Mouse (Mus musculus): Measurements from ENCODE around the gene Gm47996. TPM values are rescaled to one million over a fixed set of nuclear protein-coding genes. Genes with fewer than 3 reads are reported as not detected.

Gm47996 gene
- polyA plus RNA-seq, 1 experiment from 2014 or later = not detected

DNA sequence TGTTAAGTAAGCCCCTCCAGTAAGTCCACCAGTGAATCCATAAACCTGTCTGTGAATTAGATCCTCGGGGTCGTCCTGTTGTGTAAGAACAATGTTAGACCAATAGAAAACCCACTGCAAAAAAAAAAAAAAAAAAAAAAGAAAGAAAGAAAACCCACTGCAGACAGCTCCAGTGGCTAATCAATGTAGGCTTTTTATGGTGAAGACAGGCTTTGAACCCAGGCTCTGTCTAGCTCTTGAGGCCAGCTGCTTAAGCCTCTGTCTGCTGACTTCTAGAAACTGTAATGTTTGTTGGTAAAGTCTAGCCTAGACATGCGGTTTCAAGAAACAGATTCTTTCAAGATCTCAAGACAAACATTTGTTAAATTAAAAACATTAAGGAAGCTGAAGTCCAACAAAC is 40.2 kb downstream of the Gm47996 start:
- Histone ChIP-seq H3K9me3 (ENCODE audit: control insufficient read depth, low read length) (no peaks in the 10 kb centered on the region), H3K4me1 (ENCODE audit: control insufficient read depth in 2 of 2, insufficient read depth in 2 of 2, low read length in 2 of 2) (peaks cover 7 to 8% of the 10 kb centered on the region in 2 experiments; a peak in 2 of 4 replicates), H3K36me3 (ENCODE audit: control insufficient read depth, insufficient read depth, low read length) (no peaks in the 10 kb centered on the region), H3K4me2 (ENCODE audit: low read length) (no peak overlapping the region), H3K4me3 (ENCODE audit: control insufficient read depth in 1 of 2, insufficient read depth in 1 of 2, low read depth in 1 of 2, low read length in 2 of 2) (no peak overlapping the region), H3K27me3 (ENCODE audit: control insufficient read depth, insufficient read depth, low read length) (no peaks in the 10 kb centered on the region), H3K27ac (replicated peaks in 1 of 2; ENCODE audit: control insufficient read depth in 1 of 2, insufficient read depth in 1 of 2, low read depth in 2 of 2, low read length in 2 of 2) (no peak overlapping the region), H3K9ac (ENCODE audit: low read length) (no peak overlapping the region)
- 95% methylated on average over 3 of the region's 3 CpGs for WGBS
- no peak for ATAC-seq (ENCODE audit: insufficient number of reproducible peaks, insufficient read depth, low FRiP score, low read depth)

GRCm38 (mm10) chr1:151250529-151251193 is 40.7 kb downstream of the Gm47996 start:
- Histone ChIP-seq H3K36me3 (ENCODE audit: control insufficient read depth, insufficient read depth, low read length) (no peaks in the 10 kb centered on the region), H3K4me1 (ENCODE audit: control insufficient read depth in 2 of 2, insufficient read depth in 2 of 2, low read length in 2 of 2) (peaks cover 7 to 8% of the 10 kb centered on the region in 2 experiments; a peak in 2 of 4 replicates), H3K9me3 (ENCODE audit: control insufficient read depth, low read length) (no peaks in the 10 kb centered on the region), H3K27ac (replicated peaks in 1 of 2; ENCODE audit: control insufficient read depth in 1 of 2, insufficient read depth in 1 of 2, low read depth in 2 of 2, low read length in 2 of 2) (no peak overlapping the region; a peak in 2 of 4 replicates), H3K9ac (ENCODE audit: low read length) (peak overlapping the region; percentile 41; the same call in 1 of the 2 replicates), H3K4me3 (ENCODE audit: control insufficient read depth in 1 of 2, insufficient read depth in 1 of 2, low read depth in 1 of 2, low read length in 2 of 2) (no peak overlapping the region), H3K4me2 (ENCODE audit: low read length) (peak overlapping the region; percentile 47), H3K27me3 (ENCODE audit: control insufficient read depth, insufficient read depth, low read length) (no peaks in the 10 kb centered on the region)
- no peak for ATAC-seq (ENCODE audit: insufficient number of reproducible peaks, insufficient read depth, low FRiP score, low read depth)
- 49% methylated on average over 18 of the region's 18 CpGs for WGBS

- no peak overlapping the region; a peak in 2 of 4 replicates for H3K27ac ChIP-seq (replicated peaks in 1 of 2; ENCODE audit: control insufficient read depth in 1 of 2, insufficient read depth in 1 of 2, low read depth in 2 of 2, low read length in 2 of 2)
- ATAC-seq (ENCODE audit: insufficient number of reproducible peaks, insufficient read depth, low FRiP score, low read depth) = no peak
- peak overlapping the region; percentile 47 for H3K4me2 ChIP-seq (ENCODE audit: low read length)
- 86% methylated on average over 14 of the region's 14 CpGs for WGBS
- H3K4me3 ChIP-seq (ENCODE audit: control insufficient read depth in 1 of 2, insufficient read depth in 1 of 2, low read depth in 1 of 2, low read length in 2 of 2) = no peak overlapping the region
- H3K9me3 ChIP-seq (ENCODE audit: control insufficient read depth, low read length) = no peaks in the 10 kb centered on the region
- no peaks in the 10 kb centered on the region for H3K36me3 ChIP-seq (ENCODE audit: control insufficient read depth, insufficient read depth, low read length)
- H3K27me3 ChIP-seq (ENCODE audit: control insufficient read depth, insufficient read depth, low read length) = no peaks in the 10 kb centered on the region
- H3K9ac ChIP-seq (ENCODE audit: low read length) = peak overlapping the region; percentile 41; the same call in 1 of the 2 replicates
- peaks cover 7 to 8% of the 10 kb centered on the region in 2 experiments; a peak in 2 of 4 replicates for H3K4me1 ChIP-seq (ENCODE audit: control insufficient read depth in 2 of 2, insufficient read depth in 2 of 2, low read length in 2 of 2)
Observed at GRCm38 (mm10) chr1:151251194-151252010, 41.5 kb downstream of the Gm47996 start.

GRCm38 (mm10) chr1:151255422-151255821 is 45.5 kb downstream of the Gm47996 start:
- Histone ChIP-seq H3K27ac (replicated peaks in 1 of 2; ENCODE audit: control insufficient read depth in 1 of 2, insufficient read depth in 1 of 2, low read depth in 2 of 2, low read length in 2 of 2) (no peak overlapping the region), H3K4me3 (ENCODE audit: control insufficient read depth in 1 of 2, insufficient read depth in 1 of 2, low read depth in 1 of 2, low read length in 2 of 2) (no peak overlapping the region), H3K4me1 (ENCODE audit: control insufficient read depth in 2 of 2, insufficient read depth in 2 of 2, low read length in 2 of 2) (peaks cover 10 to 15% of the 10 kb centered on the region in 2 experiments), H3K4me2 (ENCODE audit: low read length) (no peak overlapping the region), H3K36me3 (ENCODE audit: control insufficient read depth, insufficient read depth, low read length) (no peaks in the 10 kb centered on the region), H3K9ac (ENCODE audit: low read length) (no peak overlapping the region), H3K9me3 (ENCODE audit: control insufficient read depth, low read length) (no peaks in the 10 kb centered on the region), H3K27me3 (ENCODE audit: control insufficient read depth, insufficient read depth, low read length) (no peaks in the 10 kb centered on the region)
- no peak for ATAC-seq (ENCODE audit: insufficient number of reproducible peaks, insufficient read depth, low FRiP score, low read depth)
- WGBS = 83% methylated on average over 5 of the region's 5 CpGs

GRCm38 (mm10) chr1:151258090-151258954 is 48.4 kb downstream of the Gm47996 start:
- ATAC-seq (ENCODE audit: insufficient number of reproducible peaks, insufficient read depth, low FRiP score, low read depth) = no peak
- H3K9ac ChIP-seq (ENCODE audit: low read length) = no peak overlapping the region
- H3K4me2 ChIP-seq (ENCODE audit: low read length) = no peak overlapping the region
- H3K27ac ChIP-seq (replicated peaks in 1 of 2; ENCODE audit: control insufficient read depth in 1 of 2, insufficient read depth in 1 of 2, low read depth in 2 of 2, low read length in 2 of 2) = no peak overlapping the region
- 54% methylated on average over 14 of the region's 14 CpGs for WGBS
- H3K4me1 ChIP-seq (ENCODE audit: control insufficient read depth in 2 of 2, insufficient read depth in 2 of 2, low read length in 2 of 2) = peaks cover 2 to 8% of the 10 kb centered on the region in 2 experiments; a peak in 3 of 4 replicates
- H3K36me3 ChIP-seq (ENCODE audit: control insufficient read depth, insufficient read depth, low read length) = no peaks in the 10 kb centered on the region
- no peak overlapping the region for H3K4me3 ChIP-seq (ENCODE audit: control insufficient read depth in 1 of 2, insufficient read depth in 1 of 2, low read depth in 1 of 2, low read length in 2 of 2)
- H3K27me3 ChIP-seq (ENCODE audit: control insufficient read depth, insufficient read depth, low read length) = no peaks in the 10 kb centered on the region
- no peaks in the 10 kb centered on the region for H3K9me3 ChIP-seq (ENCODE audit: control insufficient read depth, low read length)

DNA sequence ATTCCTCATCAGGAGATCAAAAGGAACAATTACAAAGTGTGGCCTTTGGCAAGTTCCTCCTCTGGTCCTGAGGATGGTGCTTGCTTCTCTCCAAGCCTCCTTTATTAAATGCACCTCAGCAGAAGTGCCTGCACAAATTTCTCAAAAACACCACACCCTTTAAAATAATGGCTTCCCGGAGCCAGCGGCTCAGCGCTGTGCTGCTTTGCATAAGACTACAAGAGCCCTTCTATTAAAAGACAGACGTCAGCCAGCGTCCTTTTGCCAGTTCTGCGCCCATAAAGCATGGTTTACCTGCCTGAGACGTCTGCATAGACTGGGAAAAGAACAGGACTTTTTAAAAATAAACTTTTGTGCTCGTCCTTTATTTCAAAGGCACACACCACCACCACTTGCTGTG is 49.1 kb downstream of the Gm47996 start:
- peaks cover 2 to 8% of the 10 kb centered on the region in 2 experiments; a peak in 3 of 4 replicates for H3K4me1 ChIP-seq (ENCODE audit: control insufficient read depth in 2 of 2, insufficient read depth in 2 of 2, low read length in 2 of 2)
- no peak overlapping the region for H3K4me3 ChIP-seq (ENCODE audit: control insufficient read depth in 1 of 2, insufficient read depth in 1 of 2, low read depth in 1 of 2, low read length in 2 of 2)
- H3K27ac ChIP-seq (replicated peaks in 1 of 2; ENCODE audit: control insufficient read depth in 1 of 2, insufficient read depth in 1 of 2, low read depth in 2 of 2, low read length in 2 of 2) = no peak overlapping the region
- 0 out of 2 replicates have a peak overlapping the region, but pooled peaks have one; percentile 3 for H3K4me2 ChIP-seq (ENCODE audit: low read length)
- ATAC-seq (ENCODE audit: insufficient number of reproducible peaks, insufficient read depth, low FRiP score, low read depth) = no peak
- no peaks in the 10 kb centered on the region for H3K9me3 ChIP-seq (ENCODE audit: control insufficient read depth, low read length)
- H3K36me3 ChIP-seq (ENCODE audit: control insufficient read depth, insufficient read depth, low read length) = no peaks in the 10 kb centered on the region
- H3K27me3 ChIP-seq (ENCODE audit: control insufficient read depth, insufficient read depth, low read length) = no peaks in the 10 kb centered on the region
- H3K9ac ChIP-seq (ENCODE audit: low read length) = no peak overlapping the region
- 63% methylated on average over 8 of the region's 8 CpGs for WGBS

Data from heart, embryonic 14.5 days (tissue).